Mouse (Mus musculus): ENCODE results near the gene Retnlg. TPM values are rescaled to one million over a fixed set of nuclear protein-coding genes. Genes with fewer than 3 reads are reported as not detected.
"Not testable (repeated sequence)": the region's sequence is repeated elsewhere in the genome, so short reads cannot be mapped to it uniquely, and the experiment has no call there.

Gene Retnlg
- total RNA-seq (2021): under 1 TPM in 1 of 2 experiments, not detected in 1; 0.46 TPM
- long read RNA-seq, experiment 1: 0 reads
- long read RNA-seq, experiment 2: 0 reads

DNA sequence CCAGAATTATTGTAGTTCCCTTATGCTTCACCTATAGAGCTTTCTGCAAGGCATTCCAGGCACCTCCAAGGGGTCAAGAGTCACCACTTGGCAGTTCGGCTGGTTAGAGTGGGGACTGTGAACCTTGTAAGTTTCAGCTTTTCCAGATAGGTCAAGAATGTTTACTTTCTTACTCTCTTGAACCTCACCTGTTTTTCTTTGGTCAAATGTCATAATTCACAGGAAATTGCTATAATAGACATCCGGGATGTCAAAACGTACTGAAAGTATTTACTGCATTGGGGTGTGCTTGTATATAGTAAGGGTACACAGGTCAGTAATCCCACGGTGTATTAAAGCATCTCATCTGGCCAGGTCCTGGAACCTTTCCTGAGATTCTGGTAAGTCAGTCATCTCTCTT is at the start of gene Retnlg:
Gene Retnlg, plus strand, starts transcription at position 301 of the 400 bp plus-strand sequence.
- no peak for DNase-seq
- intact Hi-C loops (cut with DNase I): no loop called here
- Histone ChIP-seq H3K4me3 (no peak within 1 kb of the TSS), H3K27ac (no peak within 1 kb of the TSS)
- no peak for TF ChIP-seq CTCF (IDR thresholded peaks at IDR 0.05)

DNA sequence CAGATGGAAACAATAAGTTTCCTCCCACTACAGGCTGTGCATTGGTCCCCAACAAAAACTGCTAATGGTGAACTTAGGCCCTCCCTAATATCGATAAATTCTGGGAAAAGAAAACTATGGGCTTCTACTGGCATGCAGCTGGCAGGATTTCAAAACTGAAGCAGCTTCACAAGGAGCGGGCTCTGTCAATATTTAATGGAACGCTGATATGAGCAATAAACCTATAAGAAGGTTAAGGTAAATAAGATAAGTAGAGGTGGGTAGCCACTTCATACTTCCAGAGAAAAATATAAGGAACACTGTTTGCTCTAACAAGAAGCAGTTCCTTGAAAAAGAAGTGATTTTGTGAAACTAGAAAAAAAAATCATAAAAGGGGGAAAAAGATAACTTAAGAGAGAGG is 45.9 kb upstream of the Retnlg start:
- intact Hi-C loops (cut with DNase I): no loop called here
- Histone ChIP-seq H3K27ac (no peak overlapping the region), H3K4me3 (no peak overlapping the region)
- TF ChIP-seq CTCF (IDR thresholded peaks at IDR 0.05): no peak
- no peak for DNase-seq

DNA sequence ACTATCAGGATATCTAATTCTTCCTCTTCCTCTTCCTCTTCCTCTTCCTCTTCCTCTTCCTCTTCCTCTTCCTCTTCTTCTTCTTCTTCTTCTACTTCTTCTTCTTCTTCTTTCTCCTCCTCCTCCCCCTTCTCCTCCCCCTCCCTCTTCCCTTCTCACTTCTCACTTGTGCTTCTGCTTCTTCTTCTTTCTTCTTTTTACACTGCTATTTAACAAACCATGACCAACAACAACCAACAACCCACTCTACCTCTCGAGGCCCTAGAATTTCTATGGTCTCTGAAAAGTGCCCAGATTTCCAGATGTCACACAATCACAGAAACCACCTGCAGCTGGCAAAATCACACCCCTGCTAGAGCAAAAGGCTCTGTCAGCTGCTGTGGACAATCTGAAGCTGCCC is 44.8 kb upstream of the Retnlg start:
- no peak for TF ChIP-seq CTCF (IDR thresholded peaks at IDR 0.05)
- DNase-seq: no peak

DNA sequence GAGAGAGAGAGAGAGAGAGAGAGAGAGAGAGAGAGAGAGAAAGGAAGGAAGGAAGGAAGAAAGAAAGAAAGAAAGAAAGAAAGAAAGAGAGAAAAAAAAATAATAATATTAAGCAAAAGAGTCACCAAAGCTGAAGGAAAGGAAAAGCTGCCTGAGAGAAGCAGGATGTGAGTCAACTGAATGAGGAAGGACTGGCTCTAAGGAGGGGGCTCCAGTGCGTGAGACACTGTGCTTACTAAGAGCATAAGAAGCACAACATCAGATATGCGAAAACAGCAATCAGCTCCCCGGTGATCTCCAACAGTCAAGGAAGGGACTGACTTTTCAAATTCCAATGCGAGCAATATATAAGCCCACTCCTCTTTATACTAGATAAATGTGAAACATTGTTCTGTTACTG is 43.4 kb upstream of the Retnlg start:
- no peak overlapping the region for H3K27ac ChIP-seq
- no peak overlapping the region for H3K4me3 ChIP-seq
- DNase-seq: no peak
- intact Hi-C loops (cut with DNase I): no loop called here
- TF ChIP-seq CTCF (IDR thresholded peaks at IDR 0.05): no peak

More for the DNA sequence above, 44.8 kb upstream of the Retnlg start:
- no peak overlapping the region for H3K4me3 ChIP-seq
- H3K27ac ChIP-seq: no peak overlapping the region
- intact Hi-C loops (cut with DNase I): no loop called here

DNA sequence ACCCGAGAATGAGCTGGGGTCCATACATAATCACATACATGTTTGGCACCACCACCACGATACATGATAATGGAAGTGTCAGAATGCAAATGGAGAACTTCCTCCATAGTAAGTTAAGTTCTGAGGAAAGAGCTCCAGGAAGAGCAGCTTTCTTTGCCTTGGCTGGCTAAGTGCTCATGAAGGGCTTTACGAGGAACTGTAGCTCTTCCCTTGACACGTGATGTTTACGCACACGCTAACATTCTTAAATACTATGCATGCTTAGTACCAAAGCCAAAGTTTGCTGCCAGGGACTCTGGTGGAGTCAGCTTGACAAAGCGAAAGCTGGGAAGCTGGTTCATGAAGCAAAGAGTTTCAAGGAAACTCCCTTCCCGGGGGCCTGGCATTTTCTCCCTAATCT is 40.4 kb upstream of the Retnlg start:
- no peak overlapping the region for H3K4me3 ChIP-seq
- intact Hi-C loops (cut with DNase I): no loop called here
- DNase-seq: no peak
- H3K27ac ChIP-seq: 0 out of 2 replicates have a peak overlapping the region, but pooled peaks have one; percentile 5
- TF ChIP-seq CTCF (IDR thresholded peaks at IDR 0.05): no peak

DNA sequence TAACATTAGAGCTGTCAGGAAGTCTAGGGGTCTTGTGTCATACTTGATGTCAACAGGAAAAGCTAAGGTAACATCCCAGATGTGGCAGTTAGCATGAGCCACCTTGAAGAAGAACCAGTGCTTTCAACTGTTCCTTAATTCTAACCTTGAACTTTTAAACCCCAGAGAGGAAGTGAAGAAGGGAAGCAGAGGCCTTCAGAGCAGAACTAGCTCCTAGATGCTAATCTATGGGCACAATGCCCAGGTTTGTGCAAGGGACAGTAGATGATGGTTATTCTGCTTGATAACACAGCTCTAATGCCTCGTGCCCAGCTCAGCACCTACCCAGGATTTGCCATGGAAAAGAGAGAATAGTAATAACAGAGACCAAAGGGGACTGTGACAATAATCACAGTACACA is 38.8 kb upstream of the Retnlg start:
- intact Hi-C loops (cut with DNase I); H3K27ac ChIP-seq: not testable (repeated sequence)

DNA sequence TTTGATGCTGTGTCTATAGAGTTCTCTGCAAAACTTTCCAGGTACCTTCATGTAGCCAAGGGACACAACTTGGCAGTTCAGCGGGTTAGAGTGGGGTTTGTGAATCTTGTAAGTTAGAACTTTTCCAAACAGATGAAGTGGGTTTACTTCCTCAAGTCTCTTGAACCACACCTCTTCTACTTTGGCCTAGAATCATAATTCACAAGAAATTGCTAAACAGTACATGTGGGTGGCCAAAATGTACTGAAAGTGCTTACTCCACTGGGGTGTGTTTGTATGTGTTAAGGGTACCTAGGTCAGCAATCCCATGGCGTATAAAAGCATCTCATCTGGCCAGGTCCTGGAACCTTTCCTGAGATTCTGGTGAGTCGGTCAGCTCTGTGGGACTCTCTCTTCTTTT is 30.2 kb upstream of the Retnlg start, which contains the start of gene Retnla:
Gene Retnla, plus strand, starts transcription at position 286 of the 400 bp plus-strand sequence.
- TF ChIP-seq CTCF (IDR thresholded peaks at IDR 0.05): no peak
- H3K4me3 ChIP-seq: no peak within 1 kb of the TSS
- DNase-seq: no peak
- H3K27ac ChIP-seq: no peak within 1 kb of the TSS
- intact Hi-C loops (cut with DNase I): no loop called here

More for the DNA sequence above, 38.8 kb upstream of the Retnlg start:
- not testable (repeated sequence) for DNase-seq, H3K4me3 ChIP-seq

DNA sequence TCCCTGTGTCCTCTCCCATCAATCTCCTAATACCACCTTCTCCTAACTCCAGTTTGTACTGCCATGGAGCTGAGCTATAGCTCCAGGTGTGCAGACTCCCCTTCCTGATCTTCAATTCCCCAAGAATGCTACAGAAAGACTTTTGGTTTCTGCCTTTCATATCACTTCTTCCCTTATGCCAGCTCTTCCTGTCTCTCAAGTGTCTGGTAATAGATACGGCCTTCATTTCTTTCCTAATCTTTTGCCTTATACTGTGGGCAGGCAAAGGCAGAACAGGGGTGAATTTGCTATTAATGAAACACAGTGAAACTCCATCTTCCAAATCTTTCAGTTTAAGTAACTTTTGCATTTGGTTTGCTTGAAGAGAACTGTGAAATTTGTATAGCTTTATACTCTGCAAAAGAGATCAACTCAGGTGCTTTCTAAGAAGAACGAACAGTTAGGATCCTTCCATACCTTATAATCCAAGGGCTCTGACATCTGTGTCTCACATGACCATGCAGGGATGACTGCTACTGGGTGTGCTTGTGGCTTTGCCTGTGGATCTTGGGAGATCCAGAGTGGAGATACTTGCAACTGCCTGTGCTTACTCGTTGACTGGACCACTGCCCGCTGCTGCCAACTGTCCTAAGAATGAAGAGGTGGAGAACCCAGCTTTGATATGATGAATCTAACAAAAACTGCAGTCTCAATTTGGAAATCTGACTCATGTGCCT is 28.6 kb upstream of the Retnlg start:
- Histone ChIP-seq H3K4me3 (no peak overlapping the region), H3K27ac (no peak overlapping the region)
- no peak for TF ChIP-seq CTCF (IDR thresholded peaks at IDR 0.05)
- intact Hi-C loops (cut with DNase I): no loop called here
- DNase-seq: no peak

DNA sequence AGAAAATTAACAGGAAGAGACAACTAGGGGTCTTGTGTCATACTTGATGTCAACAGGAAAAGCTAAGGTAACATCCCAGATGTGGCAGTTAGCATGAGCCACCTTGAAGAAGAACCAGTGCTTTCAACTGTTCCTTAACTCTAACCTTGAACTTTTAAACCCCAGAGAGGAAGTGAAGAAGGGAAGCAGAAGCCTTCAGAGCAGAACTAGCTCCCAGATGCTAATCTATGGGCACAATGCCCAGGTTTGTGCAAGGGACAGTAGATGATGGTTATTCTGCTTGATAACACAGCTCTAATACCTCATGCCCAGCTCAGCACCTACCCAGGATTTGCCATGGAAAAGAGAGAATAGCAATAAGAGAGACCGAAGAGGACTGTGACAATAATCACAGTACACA is 7.4 kb upstream of the Retnlg start:
- intact Hi-C loops (cut with DNase I); H3K27ac ChIP-seq; H3K4me3 ChIP-seq: not testable (repeated sequence)
- DNase-seq: peak; percentile 20

DNA sequence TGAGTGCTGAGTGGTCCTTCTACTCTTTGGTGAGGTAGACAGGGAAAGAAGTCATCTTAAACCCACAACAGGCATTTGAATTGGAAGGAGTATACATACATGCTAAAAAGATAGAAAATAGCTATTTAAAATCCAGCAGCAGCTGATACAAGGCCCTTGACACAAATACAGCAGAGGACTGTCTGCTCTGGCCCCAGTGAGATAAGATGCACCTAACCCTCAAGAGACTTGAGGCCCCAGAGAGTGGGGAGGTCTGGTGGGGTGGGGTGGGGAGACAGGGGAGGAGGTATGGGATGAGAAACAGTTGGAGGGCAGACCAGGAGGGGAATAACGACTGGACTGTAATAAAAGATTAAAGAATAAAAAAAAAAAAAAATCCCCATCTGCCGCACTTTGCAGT is 4.7 kb upstream of the Retnlg start:
- no peak for DNase-seq
- intact Hi-C loops (cut with DNase I): no loop called here
- Histone ChIP-seq H3K27ac (no peak overlapping the region), H3K4me3 (no peak overlapping the region)
- no peak for TF ChIP-seq CTCF (IDR thresholded peaks at IDR 0.05)

DNA sequence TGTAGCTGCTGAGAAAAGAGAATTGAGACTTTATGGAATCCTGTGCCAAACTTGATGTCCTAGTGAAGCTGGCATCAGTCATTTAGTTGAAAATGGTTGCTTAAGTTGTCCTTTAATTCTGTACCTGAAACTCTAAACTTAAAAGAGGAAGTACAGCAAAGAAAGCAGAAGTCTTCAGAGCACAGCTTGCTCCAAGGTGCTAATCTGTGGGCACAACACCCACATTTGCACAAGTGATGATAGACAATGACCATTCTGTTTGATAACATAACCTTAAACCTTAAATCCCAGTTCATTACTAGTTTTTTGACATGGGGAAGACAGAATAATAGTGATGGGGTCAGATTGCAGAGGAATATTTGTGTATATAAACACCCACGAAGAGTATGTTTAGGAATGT is 3.8 kb upstream of the Retnlg start:
- no peak for DNase-seq
- intact Hi-C loops (cut with DNase I): no loop called here
- TF ChIP-seq CTCF (IDR thresholded peaks at IDR 0.05): no peak
- Histone ChIP-seq H3K4me3 (no peak overlapping the region), H3K27ac (no peak overlapping the region)

DNA sequence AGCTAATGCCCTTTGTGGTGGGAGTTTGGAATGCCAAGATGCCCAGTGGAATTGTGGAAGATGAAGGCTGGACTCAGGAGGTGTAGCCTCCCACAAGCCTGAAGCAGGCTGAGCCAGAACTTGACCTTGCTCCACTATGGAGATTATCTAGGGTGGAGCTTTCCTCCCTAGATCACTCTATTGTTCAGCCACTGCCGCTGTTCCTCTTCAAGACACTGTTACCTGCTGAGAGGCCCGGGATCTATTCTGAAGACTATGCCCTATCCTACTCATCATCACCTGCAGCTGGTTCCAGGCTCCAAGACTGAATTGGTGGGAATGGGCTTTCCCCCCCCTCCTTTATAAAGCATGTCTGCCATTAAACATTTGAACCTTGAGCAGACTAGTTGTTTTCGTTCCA is 2.8 kb upstream of the Retnlg start:
- DNase-seq: no peak
- H3K4me3 ChIP-seq: no peak overlapping the region
- intact Hi-C loops (cut with DNase I): no loop called here
- no peak for TF ChIP-seq CTCF (IDR thresholded peaks at IDR 0.05)
- H3K27ac ChIP-seq: no peak overlapping the region

DNA sequence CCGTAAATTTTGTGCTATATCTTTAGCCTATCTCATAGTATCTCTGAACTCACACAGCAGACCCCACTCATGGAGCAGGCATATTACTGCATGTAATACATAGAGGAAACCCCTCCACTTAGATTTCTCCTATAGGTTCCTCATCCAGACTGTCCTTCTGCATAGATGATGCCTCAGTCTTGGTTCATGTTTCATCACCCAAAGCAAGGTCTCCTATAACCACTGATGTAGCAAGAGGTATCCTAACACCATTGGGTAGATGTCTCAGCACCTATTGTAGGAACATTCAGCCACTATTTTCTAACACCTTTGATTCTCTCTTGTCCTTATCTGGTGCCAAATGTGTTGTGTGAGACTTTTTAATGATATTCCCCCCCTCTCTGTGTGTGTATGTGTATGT is 667 bp upstream of the Retnlg start:
- TF ChIP-seq CTCF (IDR thresholded peaks at IDR 0.05): no peak
- Histone ChIP-seq H3K4me3 (no peak overlapping the region), H3K27ac (no peak overlapping the region)
- intact Hi-C loops (cut with DNase I): no loop called here
- DNase-seq: no peak

DNA sequence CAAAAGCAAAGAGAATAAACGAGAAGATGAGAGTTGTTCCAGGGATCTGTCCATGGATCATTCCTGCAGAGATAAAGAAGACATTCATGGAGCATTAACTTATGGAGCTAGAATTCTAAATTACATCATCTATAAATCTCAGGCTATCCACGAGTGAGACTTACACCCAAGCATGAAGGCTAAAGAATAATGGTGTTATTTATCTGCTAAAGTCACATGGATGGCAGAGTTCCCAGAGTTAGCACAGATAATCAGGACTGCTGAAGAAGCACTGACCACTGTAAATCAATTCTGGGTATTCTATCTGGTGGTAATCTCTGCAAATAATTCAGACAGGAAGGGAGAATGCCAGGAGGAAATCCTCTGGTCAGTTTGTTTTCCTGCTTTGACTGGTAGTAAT is 18.3 kb downstream of the Retnlg start:
- no peak for DNase-seq
- intact Hi-C loops (cut with DNase I): no loop called here
- Histone ChIP-seq H3K4me3 (no peak overlapping the region), H3K27ac (no peak overlapping the region)
- TF ChIP-seq CTCF (IDR thresholded peaks at IDR 0.05): no peak

Data from gastrocnemius, adult 2 months (tissue).